ENCODE assay signal across 27 mouse cellular contexts in genomic region chr19:25547086-25547643, GRCm38 (mm10). TPM values are rescaled to one million over a fixed set of nuclear protein-coding genes. Genes with fewer than 3 reads are reported as not detected.
A peak's percentile ranks its signal among the peaks of the same experiment; 100 is the strongest.
DNase-seq lines count a peak whose midpoint lies in the region; TF ChIP-seq lines count a peak whose summit lies in the region.
"Had no signal": no experiment of that assay in that cellular context is flagged by ENCODE, and none has a peak within 500 bp of the region (broad histone marks: within the 10 kb centered on the region; RNA-seq: fewer than 3 reads in every experiment).

No protein-coding gene starts in this region.

- no peak for TF ChIP-seq POLR2A in bone marrow, adult 2 months (IDR thresholded peaks at IDR 0.05; ENCODE audit: borderline replicate concordance, control insufficient read depth, low read depth, low read length)

- no peaks in the 10 kb centered on the region for H3K36me3 ChIP-seq in splenic B cell, adult 2 months (ENCODE audit: control insufficient read depth, insufficient read depth, low read length, poor library complexity, severe bottlenecking)
- H3K36me3 ChIP-seq: embryonic facial prominence, embryonic 15.5 days; forebrain, embryonic 10.5 days; G1E; heart, embryonic 10.5 days; hindbrain, embryonic 12.5 days had no signal

- 55% methylated on average over 9 of the region's 9 CpGs for WGBS in bone marrow, adult 2 months

- TF ChIP-seq CTCF in bone marrow, adult 2 months (IDR thresholded peaks at IDR 0.05; ENCODE audit: control insufficient read depth, insufficient read depth, low read length) = no peak

- H3K27ac ChIP-seq in bone marrow, adult 2 months (ENCODE audit: control insufficient read depth, insufficient read depth, low read depth, low read length, poor library complexity) = peak overlapping the region; percentile 40; the same call in 1 of the 2 replicates
- H3K27ac ChIP-seq: embryonic facial prominence, embryonic 15.5 days; forebrain, embryonic 10.5 days; heart, embryonic 10.5 days; hindbrain, embryonic 12.5 days had no signal

- no peaks in the 10 kb centered on the region for H3K27me3 ChIP-seq in splenic B cell, adult 2 months (ENCODE audit: control insufficient read depth, insufficient read depth, low read length, poor library complexity, severe bottlenecking)
- H3K27me3 ChIP-seq: hindbrain, embryonic 12.5 days had no signal

- DNase-seq in lung, postnatal 36 days = peak; percentile 4
- DNase-seq in lung, postnatal 14 days = no peak
- peak; percentile 6 for DNase-seq in skeletal muscle tissue, adult 2 months (ENCODE audit: low read depth, low spot score)
- DNase-seq in splenic B cell, adult 2 months (ENCODE audit: low read depth, low spot score) = peak; percentile 89
- DNase-seq in MN1 (ENCODE audit: low spot score) = no peak
- no peak for DNase-seq in left cerebral cortex, postnatal 14 days (ENCODE audit: low spot score in 2 of 2)
- no peak for DNase-seq in thymus, adult 18-20 months
- DNase-seq: adrenal gland, postnatal 10 days; cerebellum, adult 8-10 months; cerebellum, postnatal 14 days; embryo, embryonic 11 days; gastrocnemius, postnatal 36 days; heart, postnatal 10 days; heart, postnatal 4 days had no signal

- H3K4me3 ChIP-seq in bone marrow, adult 2 months (replicated peaks; ENCODE audit: control insufficient read depth, low read depth, low read length) = no peak overlapping the region
- H3K4me3 ChIP-seq: embryonic facial prominence, embryonic 15.5 days; erythroblast, embryonic 14.5 days; forebrain, embryonic 10.5 days; heart, embryonic 10.5 days; hindbrain, embryonic 12.5 days had no signal

- intact Hi-C loops in left cerebral cortex, postnatal 14 days (cut with DNase I) = no loop called here

- H3K4me1 ChIP-seq in bone marrow, adult 2 months (ENCODE audit: control insufficient read depth, insufficient read depth, low read length) = peaks cover 3% of the 10 kb centered on the region; the same call in 1 of the 2 replicates
- H3K4me1 ChIP-seq: heart, embryonic 10.5 days; hindbrain, embryonic 12.5 days had no signal

RNA-seq across cellular contexts. Expression of gene Dmrt1, which starts 41.7 kb away (rescaled TPM):
- not detected in 2 replicates for polyA plus RNA-seq in bone marrow, adult 2 months (2011; ENCODE audit: insufficient read depth, insufficient read length, low replicate concordance, missing spikeins)
- not detected for total RNA-seq in left cerebral cortex, postnatal 14 days (2021)
- total RNA-seq: adrenal gland, postnatal 10 days; adrenal gland, postnatal 4 days; common myeloid progenitor, adult 5-6 weeks; G1E; gastrocnemius, adult 8-10 months; gastrocnemius, postnatal 36 days; heart, adult 18-20 months; heart, postnatal 10 days; heart, postnatal 4 days had no signal
- polyA plus RNA-seq: erythroblast, embryonic 14.5 days; G1E; heart, embryonic 10.5 days; heart, embryonic 14.5 days; hindbrain, embryonic 12.5 days; hindbrain, embryonic 16.5 days had no signal

Comparison
In these comparisons a context has a peak if more than half of its experiments do, and no peak if none do; other contexts are left out.
1. DNase-seq: peak in lung, postnatal 36 days (single experiment), skeletal muscle tissue, adult 2 months (single experiment) and splenic B cell, adult 2 months (single experiment); none in lung, postnatal 14 days (single experiment), MN1 (single experiment), left cerebral cortex, postnatal 14 days (0 of 2) and thymus, adult 18-20 months (0 of 2).